Mouse (Mus musculus) skeletal muscle tissue, postnatal 0 days (tissue): ENCODE measurements around the gene Ms4a8a. TPM values are rescaled to one million over a fixed set of nuclear protein-coding genes. Genes with fewer than 3 reads are reported as not detected.

ENCODE experiments used
- polyA plus RNA-seq: library from polyadenylated mRNA; unstranded; fragments of >200 nt; fragmentation: Nextera tagmentation; extraction: Ambion mirVana; gene quantifications from 2 replicates; pipeline ENCODE4 v1.2.1, GENCODE M21; 2015

Gene Ms4a8a
- polyA plus RNA-seq, result 0.49 TPM in 1 of 2 replicates, not detected in the other

GRCm38 (mm10) chr19:11080934-11081333 is at the start of gene Ms4a8a:
TSS of gene Ms4a8a (minus strand) at chr19:11081102.

GRCm38 (mm10) chr19:11017891-11018290 is 63.0 kb downstream of the Ms4a8a start, which contains the start of gene Ms4a18:
TSS of gene Ms4a18 (minus strand) at chr19:11018031.

Other genes with a start within 250 kb of the Ms4a8a start
- 0.48 and 0.59 TPM in 2 replicates for gene Slc15a3, start 241.4 kb downstream of the Ms4a8a start, polyA plus RNA-seq
- 23.7 and 25.7 TPM in 2 replicates for gene Tmem132a, start 211.2 kb downstream of the Ms4a8a start, polyA plus RNA-seq
- gene Tmem109, start 199.1 kb downstream of the Ms4a8a start, polyA plus RNA-seq, result 167 and 179 TPM in 2 replicates
- gene Prpf19, start 185.9 kb downstream of the Ms4a8a start, polyA plus RNA-seq, result 52.8 and 52.9 TPM in 2 replicates
- gene Zp1, start 160.5 kb downstream of the Ms4a8a start, polyA plus RNA-seq, result 1.6 and 1.8 TPM in 2 replicates
- gene Ptgdr2, start 143.9 kb downstream of the Ms4a8a start, polyA plus RNA-seq, result 0.09 and 0.11 TPM in 2 replicates
- gene Ccdc86, start 131.8 kb downstream of the Ms4a8a start, polyA plus RNA-seq, result 31.4 and 33.0 TPM in 2 replicates
- gene Ms4a10, start 106.4 kb downstream of the Ms4a8a start, polyA plus RNA-seq, result 0.26 and 0.83 TPM in 2 replicates
- gene Ms4a15, start 87.9 kb downstream of the Ms4a8a start, polyA plus RNA-seq, result not detected in 2 replicates
- gene Ms4a18, start 63.1 kb downstream of the Ms4a8a start, polyA plus RNA-seq, result not detected in 2 replicates
- gene 1700017D01Rik, start 49.8 kb upstream of the Ms4a8a start, polyA plus RNA-seq, result not detected in 2 replicates
- not detected in 2 replicates for gene 1700025F22Rik, start 84.2 kb upstream of the Ms4a8a start, polyA plus RNA-seq
- not detected in 2 replicates for gene Ms4a13, start 115.6 kb upstream of the Ms4a8a start, polyA plus RNA-seq
- not detected in 2 replicates for gene Ms4a12, start 151.3 kb upstream of the Ms4a8a start, polyA plus RNA-seq
- 0.04 and 0.06 TPM in 2 replicates for gene Ms4a1, start 185.1 kb upstream of the Ms4a8a start, polyA plus RNA-seq
- not detected in 2 replicates for gene Ms4a5, start 202.8 kb upstream of the Ms4a8a start, polyA plus RNA-seq
- 0.17 TPM in 2 replicates for gene Ms4a14, start 233.4 kb upstream of the Ms4a8a start, polyA plus RNA-seq